Mouse (Mus musculus) liver, embryonic 13.5 days (tissue): ENCODE data around the gene Kcnh1. TPM values are rescaled to one million over a fixed set of nuclear protein-coding genes. Genes with fewer than 3 reads are reported as not detected.

Experiments used
- ATAC-seq: fragments of 200-750 bp; cut with Nextera tagmentation; 2 replicates; pipeline ENCODE4 v1.8.0; 2017; ENCODE audit warnings: low read depth, mild to moderate bottlenecking, moderate number of reproducible peaks, moderate library complexity
- DNase-seq: peaks from one replicate; pipeline ENCODE4 v3.0.0; 2022
- H3K27ac ChIP-seq: fragments of 300-500 bp; sonication (generic); 2 replicates; pipeline ENCODE4 v1.5.1; 2015; ENCODE audit warnings: moderate library complexity, mild to moderate bottlenecking, inconsistent platforms
- H3K27me3 ChIP-seq: fragments of 300-500 bp; sonication (generic); 2 replicates; pipeline ENCODE4 v1.6.1; 2015; ENCODE audit warnings: mild to moderate bottlenecking, inconsistent platforms
- H3K36me3 ChIP-seq: fragments of 300-500 bp; sonication (generic); 2 replicates; pipeline ENCODE4 v1.6.1; 2015; ENCODE audit warnings: mild to moderate bottlenecking, inconsistent platforms
- H3K4me1 ChIP-seq: fragments of 300-500 bp; sonication (generic); replicated peaks from 2 replicates; pipeline ENCODE4 v1.6.1; 2015; ENCODE audit warnings: inconsistent platforms
- H3K4me2 ChIP-seq: fragments of 300-500 bp; sonication (generic); 2 replicates; pipeline ENCODE4 v1.6.1; 2015; ENCODE audit warnings: inconsistent platforms, mild to moderate bottlenecking, moderate library complexity
- H3K4me3 ChIP-seq: fragments of 300-500 bp; sonication (generic); replicated peaks from 2 replicates; pipeline ENCODE4 v1.5.1; 2015; ENCODE audit warnings: mild to moderate bottlenecking, inconsistent platforms
- H3K9ac ChIP-seq: fragments of 300-500 bp; sonication (generic); 2 replicates; pipeline ENCODE4 v1.6.1; 2015; ENCODE audit warnings: mild to moderate bottlenecking, inconsistent platforms
- H3K9me3 ChIP-seq: fragments of 300-500 bp; sonication (generic); replicated peaks from 2 replicates; pipeline ENCODE4 v1.6.1; 2016; ENCODE audit warnings: inconsistent platforms
- WGBS: fragments of 180-500 bp; shearing (Covaris S2); methylation state at CpG from one replicate; pipeline ENCODE4 v1.1.7; 2015; ENCODE audit not compliant: insufficient replicate concordance; 5-methylcytosine and 5-hydroxymethylcytosine counted together
- polyA plus RNA-seq: library from polyadenylated mRNA; unstranded; fragments of >200 nt; fragmentation: Nextera tagmentation; extraction: Ambion mirVana; gene quantifications from 2 replicates; pipeline ENCODE4 v1.2.1, GENCODE M21; 2015

Gene Kcnh1
- polyA plus RNA-seq, 1 experiment from 2014 or later: 0.02 TPM

DNA sequence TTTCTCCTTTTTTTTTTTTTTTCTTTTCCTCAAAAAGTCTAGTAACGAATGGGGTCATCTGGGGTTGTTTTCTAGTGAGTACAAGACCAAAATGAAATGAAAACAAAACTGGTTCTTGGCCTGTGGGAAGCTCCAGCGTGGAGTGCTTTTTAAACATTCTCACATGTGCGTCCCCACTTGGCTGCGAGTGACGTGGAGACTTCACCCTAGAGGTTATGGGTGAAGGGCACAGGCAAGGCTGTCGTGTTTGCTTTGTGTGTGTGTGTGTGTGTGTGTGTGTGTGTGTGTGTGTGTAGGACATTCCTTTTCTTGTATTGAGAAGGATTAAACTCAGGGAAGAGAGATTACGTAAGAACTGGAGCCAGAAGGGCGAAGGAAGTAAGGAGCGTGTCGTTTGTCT lies 6.9 kb downstream of the Kcnh1 start:
- Histone ChIP-seq H3K27ac (no peak overlapping the region), H3K9me3 (no peaks in the 10 kb centered on the region), H3K4me3 (no peak overlapping the region), H3K27me3 (peaks cover 9% of the 10 kb centered on the region), H3K4me2 (no peak overlapping the region), H3K36me3 (no peaks in the 10 kb centered on the region), H3K4me1 (no peaks in the 10 kb centered on the region), H3K9ac (no peak overlapping the region)
- 53% methylated on average over 10 of the region's 10 CpGs for WGBS
- ATAC-seq: no peak
- DNase-seq: no peak

DNA sequence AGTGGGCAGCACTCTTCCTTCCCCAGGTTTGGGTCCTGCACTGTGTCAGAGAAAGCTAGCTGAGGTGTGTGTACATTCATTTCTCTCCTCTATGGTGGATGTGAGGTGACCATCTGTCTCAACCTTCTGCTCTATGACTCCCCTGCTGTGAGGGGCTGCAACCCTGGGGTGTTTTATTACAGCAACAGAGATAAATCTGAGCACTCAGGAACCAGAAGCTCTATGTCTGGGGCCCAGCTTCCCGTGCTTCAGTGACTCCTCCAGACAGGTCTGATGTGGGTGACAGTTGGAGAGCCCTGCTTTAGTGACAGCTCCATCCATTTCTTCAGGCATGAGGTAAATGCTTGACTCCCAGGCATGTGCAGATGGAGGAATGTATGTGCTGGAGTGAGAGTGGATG lies 12.4 kb downstream of the Kcnh1 start:
- H3K27ac ChIP-seq: no peak overlapping the region
- ATAC-seq: no peak
- H3K9me3 ChIP-seq: no peaks in the 10 kb centered on the region
- H3K27me3 ChIP-seq: no peaks in the 10 kb centered on the region
- H3K9ac ChIP-seq: no peak overlapping the region
- WGBS: 28% methylated on average over 1 of the region's 1 CpGs
- no peaks in the 10 kb centered on the region for H3K36me3 ChIP-seq
- no peak for DNase-seq
- H3K4me2 ChIP-seq: no peak overlapping the region
- no peaks in the 10 kb centered on the region for H3K4me1 ChIP-seq
- H3K4me3 ChIP-seq: no peak overlapping the region

DNA sequence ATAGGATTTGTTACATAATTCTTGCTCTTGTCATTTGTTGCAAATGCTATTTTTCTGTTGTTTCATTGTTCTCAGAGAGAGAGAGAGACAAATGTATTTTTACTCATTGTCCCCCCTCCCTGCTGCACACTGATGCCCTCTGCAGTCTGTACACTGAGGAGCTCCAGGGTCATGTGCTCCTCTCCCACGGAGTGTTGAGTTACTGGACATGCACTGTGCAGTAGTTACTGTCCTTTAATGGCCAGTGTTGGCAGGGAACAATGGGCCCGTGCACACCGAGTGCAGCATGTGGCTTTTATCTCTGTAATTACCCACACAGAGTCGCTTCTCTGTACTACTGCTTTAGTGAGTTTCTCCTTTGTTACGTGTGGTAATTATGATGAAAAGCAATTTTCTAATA lies 17.4 kb downstream of the Kcnh1 start:
- DNase-seq (no peak), ATAC-seq (no peak)
- H3K9ac ChIP-seq: no peak overlapping the region
- H3K36me3 ChIP-seq: no peaks in the 10 kb centered on the region
- WGBS: 50% methylated on average over 5 of the region's 5 CpGs
- H3K4me1 ChIP-seq: no peaks in the 10 kb centered on the region
- no peaks in the 10 kb centered on the region for H3K27me3 ChIP-seq
- H3K4me2 ChIP-seq: no peak overlapping the region
- no peak overlapping the region for H3K27ac ChIP-seq
- no peak overlapping the region for H3K4me3 ChIP-seq
- H3K9me3 ChIP-seq: no peaks in the 10 kb centered on the region

DNA sequence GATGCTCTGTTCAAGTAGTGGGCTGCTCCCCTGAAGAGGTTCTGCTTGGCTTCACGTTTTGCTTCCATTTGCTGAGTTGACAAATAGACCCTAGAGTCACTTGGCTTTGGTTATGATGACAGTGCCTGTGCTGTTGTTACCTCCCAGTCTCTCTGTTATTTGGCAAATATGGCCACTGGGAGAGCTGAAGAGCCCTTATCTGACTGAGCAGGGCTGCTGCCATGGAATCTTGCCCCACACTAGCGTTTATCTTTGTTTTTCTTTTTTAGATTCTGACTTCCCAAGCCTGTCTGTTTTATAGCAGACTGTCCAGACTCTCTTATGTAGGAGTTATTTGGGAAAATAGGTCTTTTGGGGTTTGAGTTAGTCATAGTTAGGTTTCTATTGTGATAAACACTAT lies 21.9 kb downstream of the Kcnh1 start:
- ATAC-seq (no peak), DNase-seq (no peak)
- Histone ChIP-seq H3K9ac (no peak overlapping the region), H3K4me1 (no peaks in the 10 kb centered on the region), H3K27ac (no peak overlapping the region), H3K4me3 (no peak overlapping the region), H3K36me3 (no peaks in the 10 kb centered on the region), H3K27me3 (no peaks in the 10 kb centered on the region), H3K4me2 (no peak overlapping the region), H3K9me3 (no peaks in the 10 kb centered on the region; the same call in 1 of the 2 replicates)
- 43% methylated on average over 2 of the region's 2 CpGs for WGBS

DNA sequence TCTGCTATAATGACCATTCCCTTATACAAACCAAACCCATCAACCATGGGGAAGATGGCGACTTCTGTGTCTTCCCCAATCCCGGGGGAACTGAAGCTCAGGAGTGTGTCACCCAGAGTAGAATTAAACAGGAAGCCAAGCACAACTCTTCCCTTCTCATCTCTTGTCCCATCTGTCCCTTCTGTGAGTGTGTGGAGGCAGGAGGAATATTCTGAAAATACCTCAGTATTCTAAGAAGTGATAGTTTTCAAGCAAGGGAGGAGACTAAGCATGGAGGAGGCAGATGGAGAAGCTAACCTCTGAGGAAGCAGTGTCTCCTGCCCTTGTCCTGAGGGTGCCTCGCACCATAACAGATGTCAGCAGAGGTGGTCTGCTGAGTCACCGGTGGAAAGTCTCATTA lies 24.1 kb downstream of the Kcnh1 start:
- Histone ChIP-seq H3K27ac (no peak overlapping the region), H3K9ac (no peak overlapping the region), H3K27me3 (no peaks in the 10 kb centered on the region), H3K36me3 (no peaks in the 10 kb centered on the region), H3K4me1 (no peaks in the 10 kb centered on the region), H3K9me3 (no peaks in the 10 kb centered on the region; the same call in 1 of the 2 replicates), H3K4me3 (no peak overlapping the region), H3K4me2 (no peak overlapping the region)
- WGBS: 77% methylated on average over 4 of the region's 4 CpGs
- DNase-seq (no peak), ATAC-seq (no peak)

DNA sequence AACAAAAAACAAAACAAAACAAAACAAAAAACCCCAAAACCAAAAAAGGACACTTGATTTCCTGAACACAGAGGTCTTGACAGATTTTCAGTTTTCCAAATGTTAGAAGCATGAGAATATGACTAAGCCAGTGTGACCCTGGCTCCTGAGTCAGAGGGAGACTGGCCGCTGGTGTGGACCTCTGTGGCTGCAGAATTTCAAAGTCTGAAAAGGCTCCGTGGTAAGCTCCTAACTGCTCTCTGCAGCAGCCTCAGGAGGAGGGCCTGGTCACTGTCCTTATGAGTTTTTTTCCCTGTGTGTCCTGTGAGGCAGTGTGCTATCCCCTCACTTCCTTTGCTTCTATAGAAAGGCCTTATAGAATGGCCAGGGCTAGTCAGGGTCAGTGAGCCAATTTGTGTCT lies 29.6 kb downstream of the Kcnh1 start:
- no peaks in the 10 kb centered on the region for H3K36me3 ChIP-seq
- H3K4me1 ChIP-seq: no peaks in the 10 kb centered on the region
- no peak overlapping the region for H3K4me3 ChIP-seq
- WGBS: 34% methylated on average over 2 of the region's 2 CpGs
- DNase-seq: no peak
- no peak overlapping the region for H3K27ac ChIP-seq
- no peaks in the 10 kb centered on the region; the same call in 1 of the 2 replicates for H3K9me3 ChIP-seq
- ATAC-seq: no peak
- no peak overlapping the region for H3K4me2 ChIP-seq
- H3K9ac ChIP-seq: no peak overlapping the region
- no peaks in the 10 kb centered on the region for H3K27me3 ChIP-seq

DNA sequence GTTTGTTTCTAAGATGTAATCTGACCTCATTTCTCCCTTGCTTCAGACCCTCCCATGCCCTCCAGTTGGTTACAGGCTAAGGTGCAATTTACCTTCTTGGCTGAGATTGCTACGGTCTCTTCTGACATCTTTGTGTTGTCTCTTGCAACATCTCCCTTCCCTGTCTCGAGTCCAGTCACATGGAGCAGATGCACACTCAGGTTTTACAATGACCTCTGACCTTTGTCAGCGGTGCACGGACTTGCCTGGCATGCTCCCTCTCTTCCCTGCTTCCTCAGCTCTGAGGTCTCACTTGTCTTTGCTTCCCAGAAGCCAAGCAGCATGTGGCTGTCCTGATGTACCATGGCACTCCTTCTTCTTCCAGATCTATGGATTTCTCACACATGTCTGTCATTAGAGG lies 33.6 kb downstream of the Kcnh1 start:
- no peak for ATAC-seq
- 44% methylated on average over 4 of the region's 4 CpGs for WGBS
- no peaks in the 10 kb centered on the region for H3K4me1 ChIP-seq
- no peak overlapping the region for H3K4me3 ChIP-seq
- no peaks in the 10 kb centered on the region for H3K27me3 ChIP-seq
- H3K9me3 ChIP-seq: peaks cover 6% of the 10 kb centered on the region; the same call in 1 of the 2 replicates
- no peak for DNase-seq
- H3K9ac ChIP-seq: no peak overlapping the region
- no peak overlapping the region for H3K4me2 ChIP-seq
- H3K27ac ChIP-seq: no peak overlapping the region
- no peaks in the 10 kb centered on the region for H3K36me3 ChIP-seq

DNA sequence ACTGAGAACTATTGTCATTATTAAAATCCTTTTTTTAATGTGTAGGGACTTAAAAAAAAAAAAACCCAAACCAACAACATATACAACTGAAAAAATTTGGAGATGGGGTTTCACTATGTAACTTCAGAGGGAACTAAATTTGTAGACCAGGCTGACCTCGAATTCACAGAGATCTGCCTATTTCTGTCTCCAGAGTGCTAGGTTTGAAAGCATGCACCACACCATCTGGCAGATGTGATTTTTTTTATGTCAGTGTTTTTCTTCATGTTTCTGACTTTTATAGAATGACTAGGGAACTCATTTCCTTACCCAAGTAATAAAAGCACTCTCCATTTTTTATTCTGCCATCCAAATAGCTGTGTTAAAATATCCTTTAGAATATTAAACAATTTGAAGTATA lies 42.1 kb downstream of the Kcnh1 start:
- Histone ChIP-seq H3K27ac (no peak overlapping the region), H3K4me3 (no peak overlapping the region), H3K9ac (no peak overlapping the region), H3K9me3 (peaks cover 6% of the 10 kb centered on the region; the same call in 1 of the 2 replicates), H3K4me2 (no peak overlapping the region), H3K36me3 (no peaks in the 10 kb centered on the region), H3K4me1 (no peaks in the 10 kb centered on the region), H3K27me3 (no peaks in the 10 kb centered on the region)
- 15% methylated on average over 1 of the region's 1 CpGs for WGBS
- DNase-seq (no peak), ATAC-seq (no peak)

DNA sequence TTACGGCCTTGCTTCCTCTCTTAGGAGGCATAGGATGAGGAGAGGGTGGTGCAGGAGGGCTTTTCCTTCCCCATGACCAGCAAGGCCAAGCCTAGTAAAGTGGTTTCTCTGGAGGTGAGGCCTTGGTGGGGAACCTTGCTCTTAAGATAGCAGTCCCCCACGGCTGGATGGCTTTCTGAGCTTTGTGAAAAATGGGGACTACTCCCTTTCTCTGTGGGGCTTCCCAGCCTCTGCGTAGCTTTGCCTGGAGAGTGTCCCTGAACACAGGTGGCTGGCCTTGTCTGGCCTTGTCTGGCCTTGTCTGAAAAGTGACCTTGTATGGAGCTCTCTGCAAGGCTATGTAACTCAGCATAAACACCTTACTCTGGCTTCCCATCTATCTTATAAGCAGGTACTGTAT lies 56.3 kb downstream of the Kcnh1 start:
- no peak overlapping the region for H3K4me3 ChIP-seq
- no peak overlapping the region for H3K27ac ChIP-seq
- H3K36me3 ChIP-seq: no peaks in the 10 kb centered on the region
- 51% methylated on average over 3 of the region's 3 CpGs for WGBS
- H3K4me2 ChIP-seq: no peak overlapping the region
- H3K27me3 ChIP-seq: no peaks in the 10 kb centered on the region
- no peaks in the 10 kb centered on the region for H3K4me1 ChIP-seq
- no peak overlapping the region for H3K9ac ChIP-seq
- DNase-seq: no peak
- no peak for ATAC-seq
- no peaks in the 10 kb centered on the region for H3K9me3 ChIP-seq

DNA sequence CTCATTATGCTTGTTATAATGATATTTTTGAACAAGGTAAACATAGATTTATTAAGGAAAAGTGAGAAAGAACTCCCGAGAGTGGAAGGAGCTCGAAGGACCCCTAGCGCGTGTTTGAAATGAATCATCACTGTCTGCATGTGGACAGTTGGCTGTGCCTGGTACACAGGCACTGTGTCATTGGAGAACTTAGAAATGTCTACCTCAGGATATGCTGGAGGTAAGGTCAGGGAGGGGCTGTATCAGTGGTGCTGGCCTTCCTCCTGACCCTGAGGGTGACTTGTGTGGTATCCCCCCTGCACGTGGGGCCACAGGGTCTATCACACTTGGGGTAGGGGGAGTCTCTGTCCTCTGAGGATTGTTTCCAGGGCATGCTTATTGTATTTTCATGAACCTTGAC lies 68.6 kb downstream of the Kcnh1 start:
- H3K9ac ChIP-seq: no peak overlapping the region
- no peaks in the 10 kb centered on the region for H3K36me3 ChIP-seq
- H3K4me1 ChIP-seq: no peaks in the 10 kb centered on the region
- H3K27ac ChIP-seq: no peak overlapping the region
- no peak overlapping the region for H3K4me3 ChIP-seq
- DNase-seq (no peak), ATAC-seq (no peak)
- no peaks in the 10 kb centered on the region for H3K9me3 ChIP-seq
- H3K27me3 ChIP-seq: no peaks in the 10 kb centered on the region; the same call in 1 of the 2 replicates
- no peak overlapping the region for H3K4me2 ChIP-seq
- 79% methylated on average over 5 of the region's 5 CpGs for WGBS

DNA sequence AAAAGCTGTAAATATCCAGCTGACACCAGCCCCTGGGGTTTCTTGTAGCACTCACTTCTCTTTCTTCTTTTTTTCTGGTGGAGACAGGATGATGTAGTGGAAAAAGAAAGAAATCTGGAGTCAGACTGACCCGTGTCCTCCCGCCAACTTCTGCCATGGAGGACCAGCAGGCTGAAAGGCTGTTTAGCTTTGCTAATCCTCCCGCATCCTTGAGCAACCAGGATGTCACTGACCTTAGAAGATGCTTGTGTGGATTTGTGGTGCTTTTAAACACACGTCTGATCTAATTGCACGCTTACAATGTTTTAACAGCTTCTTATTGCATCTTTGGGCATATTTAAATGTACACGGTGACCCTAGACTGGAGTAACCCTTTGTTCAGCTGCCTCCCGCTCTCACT lies 69.0 kb downstream of the Kcnh1 start:
- H3K4me3 ChIP-seq: no peak overlapping the region
- no peak overlapping the region for H3K9ac ChIP-seq
- ATAC-seq (no peak), DNase-seq (no peak)
- H3K4me2 ChIP-seq: no peak overlapping the region
- no peak overlapping the region for H3K27ac ChIP-seq
- H3K4me1 ChIP-seq: no peaks in the 10 kb centered on the region
- no peaks in the 10 kb centered on the region for H3K9me3 ChIP-seq
- H3K36me3 ChIP-seq: no peaks in the 10 kb centered on the region
- WGBS: 66% methylated on average over 7 of the region's 7 CpGs
- no peaks in the 10 kb centered on the region; the same call in 1 of the 2 replicates for H3K27me3 ChIP-seq

DNA sequence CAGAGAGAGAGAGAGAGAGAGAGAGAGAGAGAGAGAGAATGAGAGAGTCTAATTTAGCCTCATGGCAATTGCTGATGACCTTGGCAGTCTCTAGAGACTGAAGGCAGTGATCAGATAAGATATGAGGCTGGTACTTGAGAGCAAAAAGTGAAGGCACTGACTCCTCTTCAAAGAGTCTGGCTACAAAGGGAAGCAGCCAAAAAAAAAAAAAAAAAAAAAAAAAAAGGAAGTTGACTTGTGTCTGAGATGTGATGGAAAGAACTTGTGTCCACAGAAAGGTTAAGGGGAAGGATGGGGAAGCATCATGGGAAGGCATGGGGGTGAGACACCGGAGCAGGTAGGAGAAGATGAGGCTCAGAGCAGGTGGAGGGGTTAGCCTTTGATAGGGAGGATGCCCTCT lies 75.1 kb downstream of the Kcnh1 start:
- no peak for ATAC-seq
- Histone ChIP-seq H3K27ac (no peak overlapping the region), H3K27me3 (no peaks in the 10 kb centered on the region; the same call in 1 of the 2 replicates), H3K36me3 (no peaks in the 10 kb centered on the region), H3K4me2 (no peak overlapping the region), H3K9me3 (no peaks in the 10 kb centered on the region), H3K4me1 (no peaks in the 10 kb centered on the region), H3K4me3 (no peak overlapping the region), H3K9ac (no peak overlapping the region)
- WGBS: 33% methylated on average over 1 of the region's 1 CpGs
- DNase-seq: no peak
